Mouse (Mus musculus) ES-Bruce4 (cell line): ENCODE results near the gene Fryl. TPM values are rescaled to one million over a fixed set of nuclear protein-coding genes. Genes with fewer than 3 reads are reported as not detected.

ENCODE experiments used
- H3K27ac ChIP-seq: 2 replicates; pipeline ENCODE4 v1.5.1; 2012; ENCODE audit warnings: low read length, inconsistent platforms; ENCODE audit not compliant: insufficient read depth
- H3K27me3 ChIP-seq: 2 replicates; pipeline ENCODE4 v1.6.1; 2012; ENCODE audit warnings: mild to moderate bottlenecking, low read length, inconsistent platforms; ENCODE audit not compliant: control insufficient read depth, poor library complexity, insufficient read depth, severe bottlenecking
- H3K36me3 ChIP-seq: 2 replicates; pipeline ENCODE4 v1.6.1; 2012; ENCODE audit warnings: inconsistent platforms, mild to moderate bottlenecking, low read length, moderate library complexity; ENCODE audit not compliant: control insufficient read depth, poor library complexity, insufficient read depth, severe bottlenecking
- H3K4me1 ChIP-seq: one replicate; pipeline ENCODE4 v1.8.1; 2011; ENCODE audit warnings: low read length; ENCODE audit not compliant: control insufficient read depth, insufficient read depth
- H3K4me3 ChIP-seq: 2 replicates; pipeline ENCODE4 v1.5.1; 2011; ENCODE audit warnings: low read depth, mild to moderate bottlenecking, low read length
- H3K9ac ChIP-seq: 2 replicates; pipeline ENCODE4 v1.6.1; 2012; ENCODE audit warnings: low read depth, mild to moderate bottlenecking, inconsistent platforms; ENCODE audit not compliant: poor library complexity, severe bottlenecking
- H3K9me3 ChIP-seq: replicated peaks from 2 replicates; pipeline ENCODE4 v1.6.1; 2012; ENCODE audit warnings: mild to moderate bottlenecking, low read length, inconsistent platforms; ENCODE audit not compliant: control insufficient read depth, poor library complexity, insufficient read depth, severe bottlenecking
- CTCF ChIP-seq: IDR thresholded peaks from one replicate; pipeline ENCODE4 v1.8.1; 2011; ENCODE audit warnings: low read depth, low read length
- EP300 ChIP-seq: IDR thresholded peaks from 2 replicates; pipeline ENCODE4 v1.6.1; 2011; ENCODE audit warnings: low read depth, low read length; ENCODE audit not compliant: insufficient read depth
- POLR2A ChIP-seq: IDR thresholded peaks from one replicate; pipeline ENCODE4 v1.8.1; 2011; ENCODE audit warnings: low read length; ENCODE audit not compliant: insufficient read depth
- polyA plus RNA-seq: library from polyadenylated mRNA; stranded (reverse); fragments of >200 nt; gene quantifications from 2 replicates; pipeline ENCODE4 v1.2.4, GENCODE M21; 2011; ENCODE audit warnings: low read depth; ENCODE audit not compliant: missing spikeins, insufficient read depth, insufficient read length

Gene Fryl
- polyA plus RNA-seq, 1 experiment = 94.8 TPM

GRCm38 (mm10) chr5:73252739-73253138 is 3.7 kb downstream of the Fryl start:
- Histone ChIP-seq H3K36me3 (no peaks in the 10 kb centered on the region), H3K4me3 (no peak overlapping the region), H3K9ac (no peak overlapping the region), H3K4me1 (no peaks in the 10 kb centered on the region), H3K27me3 (no peaks in the 10 kb centered on the region), H3K27ac (no peak overlapping the region), H3K9me3 (no peaks in the 10 kb centered on the region)
- TF ChIP-seq EP300 (no peak), CTCF (no peak), POLR2A (no peak)

- Histone ChIP-seq H3K36me3 (no peaks in the 10 kb centered on the region), H3K4me1 (no peaks in the 10 kb centered on the region)
These were observed 7.1 kb downstream of the Fryl start for GRCm38 (mm10) chr5:73249341-73249740.

GRCm38 (mm10) chr5:73248211-73248610 is 8.2 kb downstream of the Fryl start:
- TF ChIP-seq POLR2A = no peak
- no peak for TF ChIP-seq CTCF
- TF ChIP-seq EP300 = no peak
- no peak overlapping the region for H3K4me3 ChIP-seq

More at GRCm38 (mm10) chr5:73249341-73249740, 7.1 kb downstream of the Fryl start:
- no peaks in the 10 kb centered on the region for H3K27me3 ChIP-seq
- TF ChIP-seq POLR2A = no peak
- TF ChIP-seq CTCF = no peak
- no peak for TF ChIP-seq EP300
- no peak overlapping the region for H3K4me3 ChIP-seq
- H3K27ac ChIP-seq = no peak overlapping the region
- no peak overlapping the region for H3K9ac ChIP-seq
- H3K9me3 ChIP-seq = no peaks in the 10 kb centered on the region

GRCm38 (mm10) chr5:73246414-73246813 is 10.0 kb downstream of the Fryl start:
- no peaks in the 10 kb centered on the region for H3K36me3 ChIP-seq
- H3K4me1 ChIP-seq = no peaks in the 10 kb centered on the region
- H3K4me3 ChIP-seq = no peak overlapping the region
- no peak for TF ChIP-seq EP300
- no peak for TF ChIP-seq POLR2A
- H3K9ac ChIP-seq = no peak overlapping the region
- H3K9me3 ChIP-seq = no peaks in the 10 kb centered on the region
- H3K27ac ChIP-seq = no peak overlapping the region
- no peaks in the 10 kb centered on the region for H3K27me3 ChIP-seq

More at GRCm38 (mm10) chr5:73248211-73248610, 8.2 kb downstream of the Fryl start:
- no peaks in the 10 kb centered on the region for H3K9me3 ChIP-seq
- no peak overlapping the region for H3K27ac ChIP-seq
- no peaks in the 10 kb centered on the region for H3K4me1 ChIP-seq
- no peaks in the 10 kb centered on the region for H3K36me3 ChIP-seq
- no peak overlapping the region for H3K9ac ChIP-seq
- no peaks in the 10 kb centered on the region for H3K27me3 ChIP-seq

GRCm38 (mm10) chr5:73244403-73244802 is 12.0 kb downstream of the Fryl start:
- Histone ChIP-seq H3K9ac (no peak overlapping the region), H3K27me3 (no peaks in the 10 kb centered on the region), H3K4me1 (no peaks in the 10 kb centered on the region), H3K27ac (no peak overlapping the region), H3K4me3 (no peak overlapping the region), H3K9me3 (no peaks in the 10 kb centered on the region), H3K36me3 (no peaks in the 10 kb centered on the region)
- TF ChIP-seq EP300 (no peak), CTCF (no peak), POLR2A (no peak)

- no peaks in the 10 kb centered on the region for H3K9me3 ChIP-seq
- no peak overlapping the region for H3K27ac ChIP-seq
- H3K4me3 ChIP-seq = no peak overlapping the region
- TF ChIP-seq CTCF (no peak), POLR2A (no peak), EP300 (no peak)
- H3K9ac ChIP-seq = no peak overlapping the region
- H3K27me3 ChIP-seq = no peaks in the 10 kb centered on the region
- peaks cover 3% of the 10 kb centered on the region for H3K4me1 ChIP-seq
- H3K36me3 ChIP-seq = no peaks in the 10 kb centered on the region
These were observed 14.5 kb downstream of the Fryl start for GRCm38 (mm10) chr5:73241966-73242365.

- no peak overlapping the region for H3K9ac ChIP-seq
- H3K9me3 ChIP-seq = no peaks in the 10 kb centered on the region
- no peaks in the 10 kb centered on the region for H3K36me3 ChIP-seq
- TF ChIP-seq POLR2A = no peak
- no peak for TF ChIP-seq EP300
- TF ChIP-seq CTCF = no peak
- no peak overlapping the region for H3K27ac ChIP-seq
- H3K4me1 ChIP-seq = peaks cover 3% of the 10 kb centered on the region
- H3K27me3 ChIP-seq = no peaks in the 10 kb centered on the region
- no peak overlapping the region for H3K4me3 ChIP-seq
These were observed 15.1 kb downstream of the Fryl start for GRCm38 (mm10) chr5:73241332-73241731.
